Mouse (Mus musculus) heart, embryonic 14.5 days (tissue): ENCODE data around the gene Cdk5rap1. TPM values are rescaled to one million over a fixed set of nuclear protein-coding genes. Genes with fewer than 3 reads are reported as not detected.
A peak's percentile ranks its signal among the peaks of the same experiment; 100 is the strongest.
"Not testable (repeated sequence)": the region's sequence is repeated elsewhere in the genome, so short reads cannot be mapped to it uniquely, and the experiment has no call there.

Experiments used
- ATAC-seq: fragments of 200-750 bp; cut with Nextera tagmentation; 2 replicates; pipeline ENCODE4 v1.8.0; 2017; ENCODE audit warnings: low read depth, moderate TSS enrichment; ENCODE audit not compliant: insufficient number of reproducible peaks, insufficient read depth, low FRiP score
- H3K27ac ChIP-seq, 2 experiments: fragments of 200-500 bp in 1 of 2; fragments of 300-500 bp in 1 of 2; sonication (generic) in 1 of 2; replicated peaks in 1 of 2; 2 replicates each; pipeline ENCODE4 v1.5.1; 2012 to 2014; ENCODE audit warnings: low read depth in 2 of 2, low read length in 2 of 2, control low read depth in 1 of 2, mild to moderate bottlenecking in 1 of 2, mixed read lengths in 1 of 2; ENCODE audit not compliant: control insufficient read depth in 1 of 2, insufficient read depth in 1 of 2
- H3K27me3 ChIP-seq: fragments of 300-500 bp; sonication (generic); 2 replicates; pipeline ENCODE4 v1.6.1; 2014; ENCODE audit warnings: mild to moderate bottlenecking, low read length, control low read depth; ENCODE audit not compliant: control insufficient read depth, insufficient read depth
- H3K36me3 ChIP-seq: fragments of 300-500 bp; sonication (generic); 2 replicates; pipeline ENCODE4 v1.6.1; 2014; ENCODE audit warnings: mild to moderate bottlenecking, control low read depth, low read length, mixed read lengths; ENCODE audit not compliant: control insufficient read depth, insufficient read depth
- H3K4me1 ChIP-seq, 2 experiments: fragments of 200-500 bp in 1 of 2; fragments of 300-500 bp in 1 of 2; sonication (generic) in 1 of 2; 2 replicates each; pipeline ENCODE4 v1.6.1; 2012 to 2014; ENCODE audit warnings: low read length in 2 of 2, control low read depth in 1 of 2, mixed read lengths in 1 of 2; ENCODE audit not compliant: control insufficient read depth in 2 of 2, insufficient read depth in 2 of 2
- H3K4me2 ChIP-seq: fragments of 300-500 bp; sonication (generic); 2 replicates; pipeline ENCODE4 v1.6.1; 2014; ENCODE audit warnings: mild to moderate bottlenecking, low read length
- H3K4me3 ChIP-seq, 2 experiments: fragments of 200-500 bp in 1 of 2; fragments of 300-500 bp in 1 of 2; sonication (generic) in 1 of 2; 2 replicates each; pipeline ENCODE4 v1.5.1; 2012 to 2014; ENCODE audit warnings: low read length in 2 of 2, mild to moderate bottlenecking in 2 of 2, control low read depth in 1 of 2, low read depth in 1 of 2, moderate library complexity in 1 of 2; ENCODE audit not compliant: control insufficient read depth in 1 of 2, insufficient read depth in 1 of 2
- H3K9ac ChIP-seq: fragments of 300-500 bp; sonication (generic); 2 replicates; pipeline ENCODE4 v1.6.1; 2014; ENCODE audit warnings: mild to moderate bottlenecking, low read length
- H3K9me3 ChIP-seq: fragments of 300-500 bp; sonication (generic); 2 replicates; pipeline ENCODE4 v1.6.1; 2016; ENCODE audit warnings: low read length, control low read depth; ENCODE audit not compliant: control insufficient read depth
- WGBS: fragments of 180-500 bp; shearing (Covaris S2); extraction: QIAGEN DNeasy Blood & Tissue Kit; methylation state at CpG from one replicate; pipeline ENCODE4 v1.1.7; 2014; 5-methylcytosine and 5-hydroxymethylcytosine counted together
- polyA plus RNA-seq: library from polyadenylated mRNA; unstranded; fragments of >200 nt; fragmentation: Nextera tagmentation; extraction: Ambion mirVana; gene quantifications from 2 replicates; pipeline ENCODE4 v1.2.1, GENCODE M21; 2014

Cdk5rap1 gene
- polyA plus RNA-seq, 1 experiment from 2014 or later: 14.4 TPM

DNA sequence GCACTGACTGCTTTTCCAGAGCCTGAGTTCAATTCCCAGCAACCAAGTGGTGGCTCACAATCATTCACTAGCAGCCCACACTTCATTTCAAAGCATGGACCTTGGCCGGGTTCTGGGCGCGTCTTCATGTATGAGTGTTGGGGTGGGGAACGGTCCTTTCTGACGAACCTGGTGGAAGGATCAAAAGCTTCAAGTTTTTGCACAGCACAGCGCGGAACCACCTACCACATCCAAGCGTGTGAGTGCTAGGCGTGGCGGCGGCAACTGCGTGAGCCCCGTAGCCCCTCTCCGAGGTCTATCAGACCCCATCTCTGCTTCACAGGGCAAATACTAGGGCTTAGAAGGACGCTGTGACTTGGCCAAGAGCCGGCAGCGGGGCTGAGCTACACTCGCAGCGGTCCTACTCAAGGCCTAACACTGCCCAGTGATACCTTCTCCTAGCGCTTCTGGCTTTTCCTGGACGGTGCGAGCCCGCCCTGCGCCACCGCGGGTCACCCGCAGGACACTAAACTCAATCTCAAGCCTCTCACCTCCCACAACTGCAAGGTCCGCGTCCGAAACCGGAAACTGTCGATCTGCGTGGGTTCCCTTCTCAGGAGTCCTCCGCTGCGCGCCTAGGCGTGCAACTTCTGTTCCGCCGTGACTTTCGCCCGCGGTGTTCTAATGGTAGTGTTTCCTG is 520 bp downstream of the Cdk5rap1 start:
- peak; percentile 68 for ATAC-seq
- Histone ChIP-seq H3K4me2 (peak overlapping the region; percentile 75), H3K4me3 (peak overlapping the region; percentile 54 to 79), H3K27ac (peak overlapping the region; percentile 86 to 87), H3K4me1 (peaks cover 7 to 18% of the 10 kb centered on the region in 2 experiments), H3K9ac (peak overlapping the region; percentile 89), H3K9me3 (no peaks in the 10 kb centered on the region), H3K27me3 (no peaks in the 10 kb centered on the region), H3K36me3 (peaks cover 51% of the 10 kb centered on the region)
- WGBS: under 1% methylated on average over 42 of the region's 42 CpGs

DNA sequence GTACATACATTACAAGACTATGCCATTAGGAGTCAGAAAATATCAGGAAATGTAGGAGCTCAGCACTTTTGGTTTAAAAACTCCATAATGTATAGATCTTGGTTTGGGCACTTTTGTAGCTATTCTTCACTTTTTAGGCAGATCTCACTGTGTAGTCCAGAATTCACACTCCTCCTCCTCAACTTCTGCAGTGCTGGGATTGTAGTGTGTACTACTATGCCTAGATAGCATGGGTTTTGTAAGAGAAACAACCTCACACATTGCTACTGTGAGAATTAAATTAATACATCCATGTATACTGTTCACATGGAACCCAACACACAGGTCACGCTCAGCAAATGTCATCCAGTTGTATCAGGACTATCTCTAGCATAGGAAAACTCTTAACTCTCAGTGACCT is 5.3 kb downstream of the Cdk5rap1 start:
- Histone ChIP-seq H3K4me1 (0 out of 4 replicates have a peak, but pooled peaks cover 0 to 4% of the 10 kb centered on the region in 2 experiments), H3K27ac (no peak overlapping the region), H3K9ac (no peak overlapping the region), H3K4me2 (no peak overlapping the region), H3K27me3 (no peaks in the 10 kb centered on the region), H3K36me3 (peaks cover 75% of the 10 kb centered on the region), H3K9me3 (no peaks in the 10 kb centered on the region), H3K4me3 (no peak overlapping the region)
- no peak for ATAC-seq
- WGBS: 82% methylated on average over 1 of the region's 1 CpGs

DNA sequence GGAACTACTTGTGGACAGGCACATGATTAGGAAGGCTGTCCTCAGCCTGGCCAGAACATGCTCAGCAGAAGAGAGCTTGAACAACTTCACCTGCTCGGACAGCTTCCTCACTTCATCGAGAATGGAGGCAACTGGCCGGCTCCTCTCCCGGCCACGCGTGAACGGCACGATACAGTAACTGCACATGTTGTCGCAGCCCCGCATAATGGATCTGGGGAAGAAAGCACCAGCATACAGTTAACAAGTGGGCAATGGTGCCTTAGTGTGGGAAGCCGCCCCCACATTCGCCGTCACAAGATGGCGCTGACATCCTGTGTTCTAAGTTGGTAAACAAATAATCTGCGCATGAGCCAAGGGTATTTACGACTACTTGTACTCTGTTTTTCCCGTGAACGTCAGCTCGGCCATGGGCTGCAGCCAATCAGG is 18.8 kb downstream of the Cdk5rap1 start:
- peak overlapping the region; percentile 31 to 79; a peak in 2 of 4 replicates for H3K27ac ChIP-seq
- H3K4me3 ChIP-seq: peak overlapping the region; percentile 32 to 53
- H3K36me3 ChIP-seq: peaks cover 41% of the 10 kb centered on the region
- not testable (repeated sequence) for H3K4me1 ChIP-seq, ATAC-seq, H3K9me3 ChIP-seq, H3K27me3 ChIP-seq
- 68% methylated on average over 14 of the region's 19 CpGs for WGBS
- peak overlapping the region; percentile 62 for H3K9ac ChIP-seq
- peak overlapping the region; percentile 50 for H3K4me2 ChIP-seq

DNA sequence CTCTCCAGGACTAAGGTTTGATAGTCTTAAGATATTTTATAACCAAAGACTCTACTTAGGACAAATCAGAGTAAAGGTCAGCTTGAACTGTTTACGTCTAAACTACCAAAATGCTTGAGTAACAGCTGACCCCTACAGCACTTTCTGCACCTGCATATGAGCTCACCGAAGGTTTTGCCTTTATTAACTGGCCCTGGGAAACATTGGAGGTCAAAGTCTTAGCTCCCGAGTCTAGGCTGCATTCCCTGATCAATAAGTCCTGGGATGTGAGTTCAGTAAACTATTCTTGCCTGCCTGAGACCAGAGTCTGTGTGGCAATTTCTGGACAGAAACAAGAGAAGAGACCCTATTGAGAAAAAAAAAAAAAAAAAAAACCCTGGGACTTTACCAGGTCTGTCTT is 24.7 kb downstream of the Cdk5rap1 start:
- Histone ChIP-seq H3K9me3 (no peaks in the 10 kb centered on the region), H3K9ac (no peak overlapping the region), H3K27ac (no peak overlapping the region), H3K36me3 (peaks cover 82% of the 10 kb centered on the region), H3K27me3 (no peaks in the 10 kb centered on the region), H3K4me2 (no peak overlapping the region), H3K4me1 (no peaks in the 10 kb centered on the region), H3K4me3 (no peak overlapping the region)
- WGBS: 86% methylated on average over 3 of the region's 3 CpGs
- no peak for ATAC-seq

DNA sequence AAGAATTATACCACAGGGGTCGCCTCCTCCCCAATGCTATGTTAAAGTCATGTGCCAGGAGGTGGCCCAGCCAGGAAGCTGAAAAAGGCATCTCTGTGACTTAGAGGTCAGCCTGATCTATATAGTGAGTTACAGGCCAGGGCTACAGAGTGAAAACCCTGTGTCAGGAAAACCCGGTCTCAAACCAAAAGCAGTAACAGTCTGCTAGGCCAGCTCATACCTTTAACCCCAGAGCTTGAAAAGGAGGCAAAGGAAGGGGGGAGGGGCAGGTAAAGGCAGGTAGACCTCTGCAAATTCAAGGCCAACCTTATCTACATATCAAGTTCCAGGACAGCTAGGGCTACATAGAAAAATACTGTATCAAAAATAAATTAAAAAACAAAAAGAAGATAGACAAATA is 33.5 kb downstream of the Cdk5rap1 start:
- no peaks in the 10 kb centered on the region for H3K27me3 ChIP-seq
- ATAC-seq: no peak
- no peak overlapping the region for H3K4me3 ChIP-seq
- H3K4me1 ChIP-seq: no peaks in the 10 kb centered on the region
- H3K36me3 ChIP-seq: peaks cover 59% of the 10 kb centered on the region
- no peak overlapping the region for H3K4me2 ChIP-seq
- H3K27ac ChIP-seq: no peak overlapping the region
- 64% methylated on average over 2 of the region's 2 CpGs for WGBS
- H3K9me3 ChIP-seq: no peaks in the 10 kb centered on the region
- no peak overlapping the region for H3K9ac ChIP-seq

DNA sequence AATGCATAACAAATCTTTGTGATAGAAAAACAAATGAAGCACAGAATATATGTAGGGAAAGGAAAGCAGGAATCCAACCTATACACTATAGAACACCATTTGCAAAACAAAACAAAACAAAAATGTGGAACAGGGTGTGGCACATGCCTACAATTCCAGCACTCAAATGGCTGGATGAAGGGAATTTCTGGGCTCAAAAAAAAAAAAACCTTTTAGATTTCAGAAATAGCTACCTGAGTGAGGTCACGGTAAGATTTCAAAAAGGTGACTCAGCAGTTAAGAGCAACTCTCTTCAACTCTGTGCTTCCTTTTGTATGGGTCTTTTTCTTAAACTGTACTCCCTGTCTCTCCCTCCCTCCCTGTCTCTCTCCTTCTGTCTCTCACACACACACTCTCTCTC is 34.6 kb downstream of the Cdk5rap1 start:
- 74% methylated on average over 1 of the region's 1 CpGs for WGBS
- peaks cover 53% of the 10 kb centered on the region for H3K36me3 ChIP-seq
- H3K4me3 ChIP-seq: no peak overlapping the region
- H3K27ac ChIP-seq: no peak overlapping the region
- no peaks in the 10 kb centered on the region for H3K27me3 ChIP-seq
- no peak overlapping the region for H3K4me2 ChIP-seq
- H3K9ac ChIP-seq: no peak overlapping the region
- H3K9me3 ChIP-seq: no peaks in the 10 kb centered on the region
- H3K4me1 ChIP-seq: no peaks in the 10 kb centered on the region
- ATAC-seq: no peak

DNA sequence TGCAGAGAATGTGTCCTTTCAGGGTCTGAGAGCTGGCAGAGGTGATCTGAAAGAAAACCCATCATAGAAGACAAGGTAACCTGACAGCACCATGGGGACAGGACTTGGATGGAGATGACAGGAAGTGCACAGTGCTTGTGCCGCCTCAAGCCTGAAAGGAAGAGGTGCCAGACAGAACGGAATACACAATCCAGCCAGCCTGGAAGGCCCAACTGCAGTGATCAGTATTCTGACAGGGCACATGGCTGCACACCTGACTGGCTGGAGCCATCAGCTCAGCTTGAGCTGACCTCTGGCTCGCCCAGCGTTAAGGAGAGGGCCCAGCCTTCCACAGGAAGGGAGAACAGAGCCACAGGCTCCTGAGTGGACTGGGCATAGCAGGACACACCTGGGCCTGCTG is 37.2 kb downstream of the Cdk5rap1 start:
- WGBS: 77% methylated on average over 4 of the region's 4 CpGs
- no peak overlapping the region for H3K4me2 ChIP-seq
- no peak for ATAC-seq

DNA sequence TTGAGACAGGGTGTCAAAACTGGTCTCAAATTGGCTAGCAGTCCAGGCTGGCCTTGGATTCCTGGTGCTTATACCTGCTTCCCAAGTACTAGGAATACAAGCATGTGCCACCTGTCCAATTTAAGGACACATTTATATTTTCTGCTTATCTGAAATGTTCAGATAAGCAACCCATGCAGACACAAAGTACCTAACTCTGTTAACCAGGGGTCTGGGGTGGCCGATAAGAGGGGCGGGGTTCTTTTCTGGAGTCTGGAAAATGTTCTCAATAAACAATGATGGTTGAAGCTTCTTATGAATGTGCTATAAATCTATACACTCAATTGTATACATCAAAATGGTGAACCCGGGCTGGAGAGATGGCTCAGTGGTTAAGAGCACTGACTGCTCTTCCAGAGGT is 46.0 kb downstream of the Cdk5rap1 start:
- H3K4me1 ChIP-seq: no peaks in the 10 kb centered on the region
- no peaks in the 10 kb centered on the region for H3K9me3 ChIP-seq
- H3K9ac ChIP-seq: no peak overlapping the region
- 75% methylated on average over 3 of the region's 3 CpGs for WGBS
- no peak overlapping the region for H3K4me3 ChIP-seq
- no peak for ATAC-seq
- H3K27me3 ChIP-seq: no peaks in the 10 kb centered on the region
- no peaks in the 10 kb centered on the region for H3K36me3 ChIP-seq
- H3K27ac ChIP-seq: no peak overlapping the region
- H3K4me2 ChIP-seq: no peak overlapping the region

More for the DNA sequence above, 37.2 kb downstream of the Cdk5rap1 start:
- no peak overlapping the region for H3K27ac ChIP-seq
- H3K9ac ChIP-seq: no peak overlapping the region
- no peaks in the 10 kb centered on the region for H3K9me3 ChIP-seq
- H3K4me1 ChIP-seq: no peaks in the 10 kb centered on the region
- no peak overlapping the region for H3K4me3 ChIP-seq
- peaks cover 27% of the 10 kb centered on the region for H3K36me3 ChIP-seq
- no peaks in the 10 kb centered on the region for H3K27me3 ChIP-seq
